Mouse (Mus musculus): ENCODE data around the gene Klhl12.
"Not testable (repeated sequence)": the region's sequence is repeated elsewhere in the genome, so short reads cannot be mapped to it uniquely, and the experiment has no call there.

Klhl12 gene

DNA sequence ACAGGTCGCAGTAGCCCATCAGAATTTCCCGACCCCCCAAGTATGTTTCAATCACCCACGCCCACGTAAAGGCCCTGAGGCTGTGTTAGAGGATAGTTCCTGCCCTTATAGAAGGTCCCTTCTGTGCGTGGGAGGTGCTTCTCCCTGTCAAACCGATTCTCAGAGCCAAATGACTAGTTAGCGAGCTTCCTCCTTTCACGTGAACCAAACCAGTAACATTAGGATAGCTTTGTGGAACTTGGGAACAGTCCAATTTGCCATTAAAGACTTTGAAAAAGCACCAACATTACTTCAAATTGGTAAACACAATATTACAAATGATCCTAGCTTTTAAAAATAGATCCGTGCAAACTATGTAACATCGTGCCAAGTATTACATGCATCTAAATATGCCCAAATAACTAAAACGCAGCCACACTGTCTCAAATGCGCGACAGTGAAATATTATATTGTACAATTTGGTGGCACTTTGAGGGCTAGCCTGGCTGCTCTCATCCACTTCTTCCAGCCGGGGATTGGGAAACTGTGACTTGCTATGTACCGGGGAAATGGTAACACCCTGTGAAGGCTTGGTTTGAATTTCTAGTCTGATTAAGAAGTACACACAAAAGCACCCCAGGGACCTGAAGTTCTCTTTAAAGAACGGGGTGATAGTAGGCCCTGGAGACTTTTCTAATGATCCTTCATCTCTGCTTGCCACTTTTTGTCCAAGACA lies 58.7 kb downstream of the Klhl12 start:
- no peak for DNase-seq (ENCODE audit: low spot score in 2 of 2)

DNA sequence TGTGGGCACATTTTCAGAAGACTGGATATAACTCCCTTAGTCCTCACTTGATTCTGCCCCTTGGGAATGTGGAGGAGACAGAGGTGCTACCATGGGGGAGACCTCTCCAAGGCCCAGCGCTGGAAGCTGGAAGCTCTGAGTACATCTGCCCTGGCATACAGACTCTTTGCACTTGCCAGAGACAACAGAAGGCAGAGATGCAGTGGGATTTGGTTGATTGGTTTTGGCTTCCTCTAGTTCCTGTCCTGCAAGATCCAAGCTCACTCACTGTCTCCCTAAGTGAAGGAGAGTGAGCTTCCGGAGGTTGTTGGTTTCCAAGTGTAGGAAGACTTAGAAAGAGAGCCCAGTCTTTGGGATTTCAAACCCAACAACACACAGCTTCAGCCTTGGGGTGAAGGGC lies 60.6 kb downstream of the Klhl12 start:
- no peak for DNase-seq (ENCODE audit: low spot score in 2 of 2)

DNA sequence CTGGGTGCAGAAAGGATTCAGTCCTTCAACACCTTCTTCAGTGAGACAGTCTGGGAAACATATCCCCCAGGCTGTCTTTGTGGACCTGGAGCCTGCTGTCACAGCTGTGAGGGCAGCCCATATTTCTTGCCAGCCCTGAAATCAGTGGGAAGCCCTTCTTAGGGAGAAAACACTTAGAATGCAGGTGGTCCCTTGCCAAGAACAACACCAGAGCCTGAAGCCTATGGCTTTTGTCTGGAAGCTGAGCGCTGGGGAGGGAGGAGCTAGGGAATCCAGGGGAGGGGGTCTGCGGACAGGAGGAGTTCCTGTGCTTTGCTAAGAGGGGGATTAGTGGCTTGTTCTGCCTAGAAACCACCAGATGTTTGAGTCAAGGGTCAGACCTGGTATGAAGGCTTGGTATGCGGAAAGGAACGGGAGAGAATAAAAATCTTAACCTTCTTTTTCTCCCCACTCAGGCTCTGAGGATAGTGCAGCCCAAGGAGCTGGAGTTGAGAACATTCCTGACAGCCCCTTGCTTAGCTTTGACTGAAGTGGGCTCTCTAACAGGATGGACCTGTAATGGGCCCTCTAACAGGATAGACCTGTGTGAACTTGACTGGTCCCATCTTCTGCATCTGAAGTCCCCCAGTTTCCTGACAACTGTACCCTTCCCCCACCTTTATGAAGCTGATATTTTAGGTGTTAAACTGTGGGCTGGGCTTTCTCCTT lies 61.3 kb downstream of the Klhl12 start:
- no peak for DNase-seq (ENCODE audit: low spot score in 2 of 2)

DNA sequence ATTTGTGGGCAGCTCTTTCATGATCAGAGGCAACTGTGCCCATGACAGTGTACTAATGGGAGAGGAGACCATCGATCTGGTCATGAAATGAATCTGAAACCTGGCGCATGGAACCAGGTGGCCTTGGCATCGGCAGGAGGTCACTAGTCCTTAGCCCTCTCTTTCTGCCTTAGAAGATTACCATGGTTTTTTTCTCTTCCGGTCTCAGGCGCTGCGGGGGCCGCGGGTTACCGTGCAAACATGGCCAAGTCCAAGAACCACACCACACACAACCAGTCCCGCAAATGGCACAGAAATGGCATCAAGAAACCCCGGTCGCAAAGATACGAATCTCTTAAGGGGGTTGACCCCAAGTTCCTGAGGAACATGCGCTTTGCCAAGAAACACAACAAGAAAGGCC lies 62.5 kb downstream of the Klhl12 start:
- not testable (repeated sequence) for DNase-seq (ENCODE audit: low spot score in 2 of 2)

DNA sequence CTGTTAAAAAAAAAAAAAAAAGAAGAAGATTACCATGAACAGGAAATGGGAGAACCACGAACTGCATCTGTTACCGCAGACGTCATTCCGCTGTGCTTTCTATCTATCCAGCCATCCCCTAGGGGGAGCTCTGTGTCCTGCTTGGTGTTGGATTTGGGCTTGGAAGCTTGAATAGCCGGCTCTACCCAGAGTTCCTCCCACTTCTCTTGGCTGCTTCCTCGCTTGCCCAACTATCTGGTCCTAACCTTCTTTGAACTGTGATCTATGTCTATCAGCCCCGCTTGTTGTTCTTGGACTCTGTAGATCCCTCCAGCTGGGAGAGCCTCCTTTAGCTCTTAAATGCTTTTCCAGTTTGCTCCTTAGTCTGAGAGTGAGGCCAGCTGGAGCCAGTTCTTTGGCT lies 63.3 kb downstream of the Klhl12 start:
- DNase-seq (ENCODE audit: low spot score in 2 of 2): peak; percentile 88 to 90

DNA sequence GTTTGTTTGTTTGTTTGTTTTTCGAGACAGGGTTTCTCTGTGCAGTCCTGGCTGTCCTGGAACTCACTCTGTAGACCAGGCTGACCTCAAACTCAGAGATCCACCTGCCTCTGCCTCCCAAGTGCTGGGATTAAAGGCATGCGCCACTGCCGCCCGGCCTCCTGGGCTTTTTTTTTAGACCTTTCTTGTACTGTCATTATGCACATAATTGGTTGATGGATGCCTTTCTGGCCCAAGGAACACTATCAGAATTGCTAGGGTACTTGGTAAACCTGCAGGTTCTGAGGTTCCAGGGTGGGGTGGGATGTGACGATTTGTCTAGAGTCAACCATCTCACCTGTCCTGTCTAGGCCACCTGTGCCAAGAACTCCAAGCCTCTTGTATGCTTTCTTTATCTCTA lies 63.9 kb downstream of the Klhl12 start:
- not testable (repeated sequence) for DNase-seq (ENCODE audit: low spot score in 2 of 2)

DNA sequence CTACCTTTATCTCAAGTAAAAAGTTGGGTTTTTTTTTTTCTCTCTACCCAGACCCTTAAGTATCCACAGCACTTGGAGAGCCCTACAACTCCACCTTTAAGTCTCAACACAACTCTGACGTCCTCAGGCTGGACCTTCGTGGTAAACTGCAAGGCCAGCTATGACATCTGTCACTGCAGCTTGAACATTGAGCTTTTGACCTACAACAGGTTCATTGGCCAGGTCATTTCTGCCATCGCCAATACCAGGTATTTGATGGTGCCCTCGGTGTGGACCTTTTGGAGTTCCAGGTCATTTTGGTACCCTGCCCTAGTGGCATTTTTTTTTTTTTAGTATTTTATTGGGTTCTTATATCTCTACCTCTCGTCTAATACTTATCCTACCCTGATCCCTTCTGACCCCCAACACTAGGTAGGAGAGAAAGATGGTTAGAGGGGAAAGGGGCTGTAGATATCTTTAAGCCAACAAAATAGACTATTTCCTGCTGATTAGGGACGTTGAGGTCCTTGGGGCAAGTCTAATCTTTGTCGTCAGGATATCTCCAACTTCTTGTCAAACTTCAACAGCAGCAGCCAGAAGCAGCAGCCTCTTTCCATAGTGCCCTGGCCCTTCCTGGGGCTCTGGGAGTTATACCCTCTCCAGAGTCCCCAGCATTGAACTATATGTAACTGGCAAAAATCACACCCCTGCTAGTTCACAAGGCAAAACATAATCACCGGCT lies 64.8 kb downstream of the Klhl12 start:
- DNase-seq (ENCODE audit: low spot score in 2 of 2): no peak

DNA sequence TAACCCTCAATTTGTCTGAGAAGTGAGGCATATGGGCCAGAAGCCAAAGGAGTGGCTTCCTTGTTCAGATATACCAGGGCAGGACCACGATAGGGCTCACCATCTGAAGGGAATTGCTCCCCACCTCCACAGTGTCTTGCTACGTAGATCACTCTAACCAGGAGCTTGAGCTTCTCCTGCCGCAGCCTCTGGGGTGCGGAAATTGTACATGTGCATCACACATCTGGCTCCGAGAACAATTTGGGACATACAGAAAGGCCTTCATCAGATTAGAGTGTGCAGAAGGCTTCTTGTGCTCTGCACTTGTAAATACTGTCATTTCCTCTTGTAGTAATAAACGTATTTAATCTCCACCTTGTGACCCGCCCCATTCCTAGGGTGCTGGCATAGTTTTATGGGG lies 65.8 kb downstream of the Klhl12 start:
- no peak for DNase-seq (ENCODE audit: low spot score in 2 of 2)

DNA sequence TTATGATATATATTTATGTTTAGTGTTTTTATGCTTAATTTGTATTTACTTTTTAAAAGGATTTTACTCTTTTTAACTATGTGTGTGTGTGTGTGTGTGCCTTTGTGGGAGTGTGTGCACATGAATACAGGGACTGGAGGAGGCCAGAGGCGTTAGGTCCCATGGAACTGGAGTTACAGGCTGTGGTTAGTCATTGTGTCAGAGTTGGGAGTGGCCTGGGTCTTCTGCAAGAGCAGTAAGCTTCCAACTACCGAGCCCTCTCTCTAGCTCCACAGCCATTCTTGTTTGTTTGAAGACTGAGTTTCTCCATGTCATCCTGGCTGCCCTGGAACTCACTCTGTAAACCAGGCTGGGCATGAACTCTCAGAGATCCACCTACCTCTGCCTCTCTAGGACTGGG lies 67.0 kb downstream of the Klhl12 start:
- DNase-seq (ENCODE audit: low spot score in 2 of 2): no peak

DNA sequence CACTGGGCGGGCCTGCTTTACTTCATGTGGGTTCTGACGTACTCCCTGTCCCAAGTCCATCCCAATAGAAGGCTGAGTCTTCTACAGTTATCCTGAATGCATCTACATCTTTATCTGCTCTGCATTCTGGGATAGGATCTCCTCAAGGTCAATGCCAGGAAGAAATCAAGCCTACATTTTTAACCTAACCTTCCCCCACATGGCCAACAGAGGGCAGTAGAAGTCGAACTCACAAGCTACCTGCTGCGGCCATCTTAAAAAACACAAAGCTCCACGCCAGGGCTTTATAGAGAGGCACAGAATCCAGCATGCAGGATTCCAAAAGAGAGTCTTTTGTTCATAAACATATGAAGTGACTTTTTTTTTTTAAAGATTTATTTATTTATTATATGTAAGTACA lies 69.1 kb downstream of the Klhl12 start:
- no peak for DNase-seq (ENCODE audit: low spot score in 2 of 2)

DNA sequence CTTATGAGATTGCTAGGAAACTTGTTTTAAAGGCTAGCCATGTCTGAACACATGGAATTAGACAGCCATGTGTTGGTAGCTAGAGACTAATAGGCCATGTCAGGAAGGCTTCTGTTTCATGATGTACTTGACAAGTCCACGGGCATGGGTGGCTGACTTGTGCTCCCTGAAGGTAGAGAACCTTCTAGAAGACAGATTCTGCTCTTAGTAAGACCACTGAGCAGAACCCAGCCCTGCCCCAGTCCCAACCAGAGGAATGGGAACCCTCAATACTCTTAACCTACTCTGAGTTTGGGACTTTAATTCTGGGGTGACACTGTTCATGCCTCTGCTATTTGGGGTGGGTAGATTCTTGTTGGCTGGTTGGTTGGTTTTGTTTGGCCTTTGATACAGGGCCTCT lies 69.7 kb downstream of the Klhl12 start:
- DNase-seq (ENCODE audit: low spot score in 2 of 2): no peak

DNA sequence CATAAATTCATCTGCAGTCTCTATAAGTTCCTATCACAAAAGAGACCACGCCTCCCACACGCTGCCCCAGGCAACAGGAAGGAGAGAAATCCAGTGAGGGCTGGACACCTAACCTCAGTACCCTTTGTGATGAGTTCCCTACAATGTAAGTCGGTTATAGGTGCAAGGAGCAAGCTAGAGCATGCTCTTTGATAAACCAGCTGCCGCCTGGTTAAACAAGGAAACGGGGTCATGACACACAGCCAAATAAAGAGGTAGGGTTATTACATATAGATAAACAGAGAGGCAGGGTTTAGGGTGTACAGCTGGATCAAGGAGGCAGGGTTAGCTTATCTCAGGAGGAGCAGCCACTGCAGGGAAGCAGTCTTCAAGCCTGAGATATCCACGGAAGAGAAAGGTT lies 71.4 kb downstream of the Klhl12 start:
- DNase-seq (ENCODE audit: low spot score in 2 of 2): no peak

DNA sequence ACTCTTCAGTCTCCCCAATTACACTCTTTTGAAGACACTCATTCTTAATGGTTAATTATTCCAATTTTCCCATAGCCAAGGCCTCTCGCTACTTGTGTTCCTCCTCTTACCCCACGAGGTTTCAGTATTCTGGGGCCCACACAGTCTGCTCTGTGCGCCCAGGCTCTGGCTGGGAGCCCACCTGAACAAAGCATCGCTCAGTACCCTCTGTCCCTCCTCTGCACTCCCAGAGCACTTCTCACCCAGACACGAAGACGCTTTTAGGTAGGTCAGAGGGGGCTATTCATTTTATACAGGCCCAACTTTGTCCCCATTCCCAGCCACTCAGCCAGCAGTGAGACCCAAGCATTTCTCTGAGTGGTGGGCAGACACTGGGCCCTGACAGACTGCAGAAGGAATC lies 75.3 kb downstream of the Klhl12 start:
- DNase-seq (ENCODE audit: low spot score in 2 of 2): no peak

DNA sequence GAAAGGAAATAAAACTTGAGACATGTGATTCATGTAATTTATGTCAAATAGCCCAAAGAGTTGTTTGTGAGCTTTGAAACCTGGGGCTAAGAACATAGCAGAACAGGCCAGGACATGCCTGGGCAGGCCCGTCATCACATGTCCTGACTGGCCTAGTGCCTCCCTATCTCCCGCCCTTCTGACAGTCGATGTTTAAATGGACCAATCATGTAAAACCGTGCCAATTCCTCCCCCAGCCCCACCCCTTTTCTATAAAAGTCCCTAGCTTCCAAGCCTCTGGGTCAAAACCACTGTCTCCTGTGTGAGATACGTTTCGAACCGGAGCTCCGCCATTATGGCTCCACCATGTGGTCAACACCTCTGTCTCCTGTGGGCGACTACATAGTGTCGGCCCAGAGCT lies 78.4 kb downstream of the Klhl12 start:
- not testable (repeated sequence) for DNase-seq (ENCODE audit: low spot score in 2 of 2)

DNA sequence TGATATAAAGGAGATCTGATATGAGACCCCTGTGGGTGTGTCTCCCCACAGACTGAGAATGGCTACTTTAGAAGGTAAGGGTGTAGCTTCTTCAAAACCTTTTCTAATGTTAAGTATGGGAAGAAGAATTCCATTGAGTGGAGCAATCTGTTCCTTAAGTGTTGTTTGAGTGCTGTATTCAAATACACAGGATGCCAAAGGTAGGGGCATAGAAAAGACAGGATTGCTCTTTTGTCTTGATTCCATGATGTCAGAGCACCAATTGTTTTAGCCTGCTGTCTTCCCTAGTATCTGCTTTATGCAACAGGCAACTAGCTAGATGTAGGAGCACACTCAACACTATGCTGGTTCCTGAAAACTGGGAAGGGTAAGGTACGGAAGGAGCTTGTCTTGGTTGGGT lies 79.7 kb downstream of the Klhl12 start:
- no peak for DNase-seq (ENCODE audit: low spot score in 2 of 2)

DNA sequence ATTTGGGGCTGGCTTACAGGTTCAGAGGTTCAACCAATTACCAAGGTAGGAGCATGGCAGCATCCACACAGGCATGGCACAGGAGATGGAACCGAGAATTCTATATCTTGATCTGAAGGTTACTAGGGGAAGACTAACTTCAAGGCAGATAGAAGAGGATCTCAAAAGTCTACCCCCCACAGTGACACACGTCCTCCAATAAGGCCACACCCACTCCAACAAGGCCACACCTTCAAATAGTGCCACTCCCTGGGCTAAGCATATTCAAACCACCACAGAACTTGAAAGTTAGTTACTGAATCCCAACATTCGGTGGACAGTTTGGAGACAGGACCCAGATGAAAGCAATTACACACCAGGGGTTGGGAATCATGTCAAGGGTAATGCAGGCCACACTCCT lies 80.2 kb downstream of the Klhl12 start:
- DNase-seq (ENCODE audit: low spot score in 2 of 2): no peak

DNA sequence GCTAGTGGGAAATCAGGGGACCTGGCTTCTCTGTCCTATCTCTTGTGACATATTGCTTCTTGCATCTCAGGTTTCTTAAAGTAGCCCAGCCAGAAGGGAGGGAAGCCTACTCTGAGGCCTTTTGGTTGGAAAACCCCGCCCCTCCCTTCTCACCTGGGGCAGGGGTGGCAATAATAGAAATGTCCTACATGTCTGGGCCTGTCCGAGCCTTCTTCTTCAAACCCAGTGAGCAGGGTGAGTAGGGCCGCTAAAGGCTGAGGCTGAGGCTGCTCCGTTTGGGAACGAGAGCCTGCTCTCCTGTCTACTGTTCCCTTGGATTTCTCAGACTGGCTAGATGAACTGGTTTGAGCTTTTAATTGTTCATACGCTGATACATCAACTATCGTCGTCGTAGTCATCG lies 85.3 kb downstream of the Klhl12 start:
- DNase-seq (ENCODE audit: low spot score in 2 of 2): no peak

Measured in right cerebral cortex, adult 2 months (tissue).